Mouse (Mus musculus) ES-E14 (cell line): ENCODE measurements around the gene Rnf207. TPM values are rescaled to one million over a fixed set of nuclear protein-coding genes. Genes with fewer than 3 reads are reported as not detected.

ENCODE experiments used
- DNase-seq: peaks from one replicate; pipeline ENCODE4 v3.0.0-alpha.2; 2013; ENCODE audit warnings: low read depth, low spot score
- H3K27ac ChIP-seq: 2 replicates; pipeline ENCODE4 v1.5.1; 2012; ENCODE audit warnings: low read depth, mild to moderate bottlenecking, low read length, moderate library complexity, mixed read lengths; ENCODE audit not compliant: poor library complexity, insufficient read depth, severe bottlenecking
- H3K36me3 ChIP-seq: 2 replicates; pipeline ENCODE4 v1.6.1; 2012; ENCODE audit warnings: mild to moderate bottlenecking, low read length, moderate library complexity, mixed read lengths; ENCODE audit not compliant: control insufficient read depth, poor library complexity, insufficient read depth, severe bottlenecking
- H3K4me1 ChIP-seq, 2 experiments: fragments of 150-350 bp in 1 of 2; sonication (generic) in 1 of 2; 2 replicates each; pipeline ENCODE4 v1.6.1; 2012; ENCODE audit warnings: low read length in 2 of 2, mild to moderate bottlenecking in 1 of 2, mixed read lengths in 1 of 2; ENCODE audit not compliant: control insufficient read depth in 2 of 2, insufficient read depth in 2 of 2, poor library complexity in 1 of 2
- H3K4me3 ChIP-seq, 2 experiments: fragments of 150-350 bp in 1 of 2; sonication (generic) in 1 of 2; 2 replicates each; pipeline ENCODE4 v1.5.1; 2012; ENCODE audit warnings: low read length in 2 of 2, low read depth in 1 of 2, mild to moderate bottlenecking in 1 of 2, mixed read lengths in 1 of 2; ENCODE audit not compliant: insufficient read depth in 1 of 2, poor library complexity in 1 of 2, severe bottlenecking in 1 of 2
- H3K9ac ChIP-seq: 2 replicates; pipeline ENCODE4 v1.6.1; 2012; ENCODE audit warnings: low read depth, mild to moderate bottlenecking, low read length, mixed read lengths; ENCODE audit not compliant: poor library complexity, insufficient read depth, severe bottlenecking
- H3K9me3 ChIP-seq: fragments of 150-350 bp; sonication (generic); 2 replicates; pipeline ENCODE4 v1.6.1; 2012; ENCODE audit warnings: low read depth, mild to moderate bottlenecking, low read length; ENCODE audit not compliant: control insufficient read depth, insufficient read depth
- CHD2 ChIP-seq: IDR thresholded peaks from 2 replicates; pipeline ENCODE4 v1.6.1; 2014; ENCODE audit warnings: mild to moderate bottlenecking, low read depth, low read length, inconsistent platforms
- HCFC1 ChIP-seq: IDR thresholded peaks from 2 replicates; pipeline ENCODE4 v1.6.1; 2012; ENCODE audit warnings: low read length, inconsistent platforms, borderline replicate concordance; ENCODE audit not compliant: insufficient read depth
- MAFK ChIP-seq: IDR thresholded peaks from 2 replicates; pipeline ENCODE4 v1.6.1; 2014; ENCODE audit warnings: mild to moderate bottlenecking, low read depth, low read length, inconsistent platforms; ENCODE audit not compliant: insufficient read depth
- ZC3H11A ChIP-seq: IDR thresholded peaks from 2 replicates; pipeline ENCODE4 v1.6.1; 2012; ENCODE audit warnings: low read depth, mild to moderate bottlenecking, inconsistent platforms, low read length, borderline replicate concordance
- ZNF384 ChIP-seq: IDR thresholded peaks from 2 replicates; pipeline ENCODE4 v1.6.1; 2012; ENCODE audit warnings: low read depth, low read length, inconsistent platforms
- in situ Hi-C, 2 experiments: fragments of 600-800 bp; cut with MboI; formaldehyde crosslinking; loops; one replicate each; pipeline ENCODE4 v1.15.1; 2025; ENCODE audit warnings: low sequenced_read_pairs in 2 of 2, inconsistent platforms in 1 of 2; ENCODE audit not compliant: unreplicated experiment in 2 of 2
- total RNA-seq: library from RNA; depleted of rRNA; stranded (reverse); fragments of 300-350 nt; gene quantifications from 2 replicates; pipeline ENCODE4 v1.2.3, GENCODE M21; 2012

Rnf207 gene
- total RNA-seq, 1 experiment: 4.6 TPM

- no peak for TF ChIP-seq CHD2
- TF ChIP-seq MAFK: no peak
- no peak for TF ChIP-seq ZC3H11A
- no peak for TF ChIP-seq ZNF384
- no peak for TF ChIP-seq HCFC1
- Histone ChIP-seq H3K36me3 (peaks cover 6% of the 10 kb centered on the region; the same call in 1 of the 2 replicates), H3K9me3 (no peaks in the 10 kb centered on the region), H3K27ac (no peak overlapping the region), H3K4me1 (peaks cover 0 to 14% of the 10 kb centered on the region in 2 experiments; a peak in 1 of 4 replicates), H3K9ac (no peak overlapping the region), H3K4me3 (no peak overlapping the region)
- DNase-seq: no peak
- in situ Hi-C loops: no loop called here
These were observed 46.8 kb downstream of the Rnf207 start for GRCm38 (mm10) chr4:152272006-152272405.

DNA sequence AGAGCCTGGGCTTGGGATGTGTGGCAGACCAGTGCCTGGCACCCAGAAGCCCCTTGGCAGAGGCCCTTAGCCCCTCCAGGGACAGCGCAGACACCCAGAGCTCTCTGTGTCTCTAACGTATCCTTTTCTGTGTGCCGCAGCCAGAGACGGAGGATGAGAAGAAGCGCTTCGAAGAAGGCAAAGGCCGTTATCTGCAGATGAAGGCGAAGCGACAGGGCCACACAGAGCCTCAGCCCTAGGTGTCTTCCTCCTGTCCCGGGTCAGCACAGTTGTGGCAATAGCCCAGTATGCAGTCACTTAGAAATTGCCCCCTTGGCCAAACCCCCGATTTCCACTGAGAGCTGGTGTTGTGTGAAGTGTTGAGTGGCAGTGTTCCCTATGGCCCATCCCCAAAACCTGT, 47.5 kb downstream of the Rnf207 start:
- Histone ChIP-seq H3K9me3 (no peaks in the 10 kb centered on the region), H3K27ac (no peak overlapping the region), H3K4me3 (no peak overlapping the region), H3K36me3 (peaks cover 6% of the 10 kb centered on the region; the same call in 1 of the 2 replicates), H3K4me1 (peaks cover 0 to 10% of the 10 kb centered on the region in 2 experiments; a peak in 1 of 4 replicates), H3K9ac (no peak overlapping the region)
- TF ChIP-seq HCFC1: no peak
- TF ChIP-seq CHD2: no peak
- TF ChIP-seq MAFK: no peak
- TF ChIP-seq ZC3H11A: no peak
- TF ChIP-seq ZNF384: no peak
- in situ Hi-C loops: no loop called here
- DNase-seq: no peak

DNA sequence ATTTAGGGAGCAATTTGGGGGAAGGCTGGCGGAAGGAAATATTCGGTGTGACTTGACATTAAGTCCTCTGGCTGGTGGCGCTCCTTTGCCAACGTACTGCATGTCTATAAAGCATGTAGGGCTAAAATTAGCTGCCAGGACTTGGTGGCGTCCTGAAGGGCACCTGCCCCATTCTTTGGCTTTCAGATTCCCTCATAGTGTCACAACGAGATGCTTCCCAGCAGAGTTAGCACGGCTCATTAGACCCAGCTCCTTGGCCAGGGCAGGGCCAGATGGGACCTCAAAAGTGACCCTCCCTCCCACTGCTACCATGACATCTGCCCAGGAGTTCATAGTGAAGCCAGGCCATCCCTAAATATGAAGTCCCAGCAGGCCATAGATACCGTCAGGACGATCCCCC, 48.2 kb downstream of the Rnf207 start:
- H3K9ac ChIP-seq: no peak overlapping the region
- in situ Hi-C loops: no loop called here
- H3K4me3 ChIP-seq: no peak overlapping the region
- H3K9me3 ChIP-seq: no peaks in the 10 kb centered on the region
- H3K4me1 ChIP-seq: peaks cover 0 to 10% of the 10 kb centered on the region in 2 experiments; a peak in 1 of 4 replicates
- H3K27ac ChIP-seq: no peak overlapping the region
- TF ChIP-seq CHD2: no peak
- no peak for TF ChIP-seq HCFC1
- no peak for TF ChIP-seq ZNF384
- TF ChIP-seq ZC3H11A: no peak
- TF ChIP-seq MAFK: no peak
- H3K36me3 ChIP-seq: peaks cover 6% of the 10 kb centered on the region; the same call in 1 of the 2 replicates
- no peak for DNase-seq

DNA sequence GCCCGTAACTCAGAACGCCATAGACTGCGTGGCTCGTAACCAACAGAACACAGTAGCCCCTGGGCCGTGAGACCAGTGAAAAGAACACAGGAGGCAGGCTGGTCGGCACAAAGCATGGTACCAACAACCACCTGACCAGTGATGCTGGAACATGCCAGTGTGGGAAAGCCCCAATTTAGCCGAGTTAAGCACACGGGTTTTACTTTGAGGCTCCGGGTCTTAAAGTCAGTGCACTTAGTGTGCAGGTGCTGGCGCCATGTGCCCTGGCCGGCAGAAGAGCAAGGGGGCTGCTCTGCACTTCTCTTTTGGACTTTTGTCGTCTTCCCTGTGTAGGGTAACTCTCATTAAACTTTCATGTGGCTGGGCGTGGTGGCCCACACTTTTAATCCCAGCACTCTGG, 48.8 kb downstream of the Rnf207 start:
- peaks cover 6% of the 10 kb centered on the region; the same call in 1 of the 2 replicates for H3K36me3 ChIP-seq
- peaks cover 0 to 8% of the 10 kb centered on the region in 2 experiments; a peak in 1 of 4 replicates for H3K4me1 ChIP-seq
- no peaks in the 10 kb centered on the region for H3K9me3 ChIP-seq
- H3K4me3 ChIP-seq: no peak overlapping the region
- in situ Hi-C loops: no loop called here
- no peak overlapping the region for H3K9ac ChIP-seq
- H3K27ac ChIP-seq: no peak overlapping the region
- no peak for DNase-seq
- TF ChIP-seq HCFC1 (no peak), MAFK (no peak), ZNF384 (no peak), CHD2 (no peak), ZC3H11A (no peak)
